Mouse (Mus musculus) adrenal gland, postnatal 10 days (tissue): ENCODE results near the gene Ccdc89. TPM values are rescaled to one million over a fixed set of nuclear protein-coding genes. Genes with fewer than 3 reads are reported as not detected.
A peak's percentile ranks its signal among the peaks of the same experiment; 100 is the strongest.

Experiments
- DNase-seq: peaks from one replicate; pipeline ENCODE4 v3.0.0; 2021; ENCODE audit warnings: mixed read lengths
- total RNA-seq, 2 experiments: library from RNA; stranded (reverse); gene quantifications; 2 replicates each; pipeline ENCODE4 v1.2.3; 2021

Ccdc89 gene
- total RNA-seq, 2 experiments from 2014 or later, result 0.24 to 0.48 TPM

GRCm38 (mm10) chr7:90473511-90473910, 47.1 kb downstream of the Ccdc89 start:
- no peak for DNase-seq

- DNase-seq, result peak; percentile 99
Observed at GRCm38 (mm10) chr7:90475793-90476312, 49.5 kb downstream of the Ccdc89 start, which contains the start of gene Tmem126b. Gene Tmem126b, minus strand, starts transcription at chr7:90476001.

- DNase-seq, result no peak
Observed at GRCm38 (mm10) chr7:90476313-90477245, 50.2 kb downstream of the Ccdc89 start, which contains the start of gene Dlg2. Gene Dlg2, plus strand, starts transcription at chr7:90476672.

Other genes starting within 250 kb of the Ccdc89 start
- not detected for gene Ccdc83, start 160.8 kb upstream of the Ccdc89 start, total RNA-seq
- gene Sytl2, start 124.3 kb upstream of the Ccdc89 start, total RNA-seq, result 10 to 100 TPM in 1 of 2 experiments, 1 to 10 TPM in 1; 7.3 to 13.7 TPM
- 10 to 100 TPM; 52.5 to 66.9 TPM for gene Crebzf, start 16.2 kb downstream of the Ccdc89 start, total RNA-seq
- gene Tmem126a, start 30.7 kb downstream of the Ccdc89 start, total RNA-seq, result 10 to 100 TPM; 68.0 to 75.9 TPM
- 10 to 100 TPM; 15.9 to 22.6 TPM for gene Tmem126b, start 49.4 kb downstream of the Ccdc89 start, total RNA-seq
- 10 to 100 TPM; 40.3 to 65.7 TPM for gene Dlg2, start 50.1 kb downstream of the Ccdc89 start, total RNA-seq